Mouse (Mus musculus) kidney, postnatal 10 days (tissue): ENCODE measurements around the gene Map3k6.

ENCODE experiments used
- DNase-seq: peaks from one replicate; pipeline ENCODE4 v3.0.0; 2021; ENCODE audit warnings: mixed read lengths

The Map3k6 gene

GRCm38 (mm10) chr4:133256820-133257219 is 16.2 kb downstream of the Map3k6 start:
- peak; percentile 30 for DNase-seq

GRCm38 (mm10) chr4:133257230-133257629 is 16.6 kb downstream of the Map3k6 start:
- DNase-seq, result peak; percentile 62

- no peak for DNase-seq
Measured at GRCm38 (mm10) chr4:133257798-133258408, 17.3 kb downstream of the Map3k6 start.

- DNase-seq, result no peak
Measured at GRCm38 (mm10) chr4:133261641-133262374, 21.2 kb downstream of the Map3k6 start.

GRCm38 (mm10) chr4:133262375-133262765 is 21.8 kb downstream of the Map3k6 start:
- DNase-seq, result no peak

GRCm38 (mm10) chr4:133262882-133263281 is 22.3 kb downstream of the Map3k6 start, which contains the start of gene Sytl1:
Gene Sytl1 (minus strand): TSS chr4:133263113.
- peak; percentile 31 for DNase-seq

- no peak for DNase-seq
Measured at GRCm38 (mm10) chr4:133263756-133264155, 23.1 kb downstream of the Map3k6 start.

GRCm38 (mm10) chr4:133264559-133264958 is 23.9 kb downstream of the Map3k6 start:
- no peak for DNase-seq

GRCm38 (mm10) chr4:133265297-133265696 is 24.7 kb downstream of the Map3k6 start:
- no peak for DNase-seq

- DNase-seq, result peak; percentile 51
Measured at GRCm38 (mm10) chr4:133265759-133266158, 25.1 kb downstream of the Map3k6 start.

GRCm38 (mm10) chr4:133266248-133266880 is 25.7 kb downstream of the Map3k6 start:
- no peak for DNase-seq

GRCm38 (mm10) chr4:133268931-133269330 is 28.3 kb downstream of the Map3k6 start:
- DNase-seq, result no peak

- DNase-seq, result no peak
Measured at GRCm38 (mm10) chr4:133269596-133269995, 29.0 kb downstream of the Map3k6 start.

GRCm38 (mm10) chr4:133270929-133271328 is 30.3 kb downstream of the Map3k6 start:
- no peak for DNase-seq

GRCm38 (mm10) chr4:133277104-133278026 is 36.7 kb downstream of the Map3k6 start, which contains the start of gene Tmem222:
Gene Tmem222 (minus strand): TSS chr4:133277792.
- DNase-seq, result peak; percentile 96

GRCm38 (mm10) chr4:133278067-133278466 is 37.4 kb downstream of the Map3k6 start:
- no peak for DNase-seq

- DNase-seq, result no peak
Measured at GRCm38 (mm10) chr4:133278482-133278881, 37.9 kb downstream of the Map3k6 start.

GRCm38 (mm10) chr4:133281513-133281912 is 40.9 kb downstream of the Map3k6 start:
- DNase-seq, result no peak

GRCm38 (mm10) chr4:133281951-133282481 is 41.4 kb downstream of the Map3k6 start:
- DNase-seq, result no peak

GRCm38 (mm10) chr4:133282656-133283055 is 42.0 kb downstream of the Map3k6 start:
- no peak for DNase-seq

- no peak for DNase-seq
Measured at GRCm38 (mm10) chr4:133285299-133285698, 44.7 kb downstream of the Map3k6 start.

GRCm38 (mm10) chr4:133285950-133286349 is 45.3 kb downstream of the Map3k6 start:
- DNase-seq, result no peak
